Mouse (Mus musculus): Measurements from ENCODE around the gene Lck.
"Not testable (repeated sequence)": the region's sequence is repeated elsewhere in the genome, so short reads cannot be mapped to it uniquely, and the experiment has no call there.

Lck gene

DNA sequence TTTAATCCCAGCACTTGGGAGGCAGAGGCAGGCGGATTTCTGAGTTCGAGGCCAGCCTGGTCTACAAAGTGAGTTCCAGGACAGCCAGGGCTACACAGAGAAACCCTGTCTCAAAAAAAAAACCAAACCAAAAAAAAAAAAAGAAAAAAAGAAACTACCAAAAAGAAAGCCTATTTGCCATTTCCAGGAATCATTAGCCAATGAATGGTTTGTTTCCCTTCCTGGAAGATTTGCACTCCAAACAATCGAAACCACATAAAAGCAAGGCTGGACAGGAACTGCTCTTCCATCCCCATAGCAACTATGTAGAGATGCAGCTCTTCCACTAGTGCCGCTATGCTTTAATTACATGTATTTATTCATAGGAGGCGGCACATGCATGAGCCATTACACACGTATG is 18.9 kb downstream of the Lck start:
- not testable (repeated sequence) for DNase-seq

- no peak for DNase-seq
Observed at GRCm38 (mm10) chr4:129550295-129550694, 23.1 kb downstream of the Lck start.

GRCm38 (mm10) chr4:129549306-129549705 is 24.1 kb downstream of the Lck start:
- no peak for DNase-seq

- DNase-seq: not testable (repeated sequence)
Observed at GRCm38 (mm10) chr4:129547631-129548030, 25.8 kb downstream of the Lck start.

- DNase-seq: no peak
Observed at GRCm38 (mm10) chr4:129544106-129544505, 29.3 kb downstream of the Lck start.

DNA sequence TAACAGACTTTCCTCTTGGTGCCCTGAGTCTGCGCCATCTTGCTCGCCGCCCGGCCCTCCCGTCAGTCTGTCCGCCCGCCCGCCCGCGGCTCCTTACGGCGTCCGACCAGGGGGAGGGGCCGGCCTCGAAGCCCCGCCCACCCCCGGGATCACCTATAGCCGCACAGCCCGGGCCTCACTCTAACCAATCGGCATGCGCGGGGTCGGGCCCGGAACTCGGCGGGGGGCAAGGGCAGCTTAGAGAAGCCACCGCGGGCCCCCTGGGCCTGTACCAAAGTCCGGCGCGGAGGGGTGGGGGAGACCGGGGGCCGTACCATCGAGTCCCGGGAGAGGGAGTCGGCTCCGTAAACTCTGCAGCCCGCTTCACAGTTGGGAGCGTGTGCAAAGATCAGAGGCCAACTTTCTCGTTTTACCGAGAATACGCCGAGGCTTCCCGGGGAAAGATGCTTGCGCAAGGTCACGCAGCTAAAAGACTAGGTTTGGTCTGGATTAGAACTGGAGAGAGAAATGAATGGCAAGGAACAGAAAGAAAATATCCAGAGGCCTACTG is 30.8 kb downstream of the Lck start, which contains the start of gene Hdac1:
Gene Hdac1, minus strand, starts transcription at position 122 of the 550 bp plus-strand sequence.
- peak; percentile 98 to 99 for DNase-seq

DNA sequence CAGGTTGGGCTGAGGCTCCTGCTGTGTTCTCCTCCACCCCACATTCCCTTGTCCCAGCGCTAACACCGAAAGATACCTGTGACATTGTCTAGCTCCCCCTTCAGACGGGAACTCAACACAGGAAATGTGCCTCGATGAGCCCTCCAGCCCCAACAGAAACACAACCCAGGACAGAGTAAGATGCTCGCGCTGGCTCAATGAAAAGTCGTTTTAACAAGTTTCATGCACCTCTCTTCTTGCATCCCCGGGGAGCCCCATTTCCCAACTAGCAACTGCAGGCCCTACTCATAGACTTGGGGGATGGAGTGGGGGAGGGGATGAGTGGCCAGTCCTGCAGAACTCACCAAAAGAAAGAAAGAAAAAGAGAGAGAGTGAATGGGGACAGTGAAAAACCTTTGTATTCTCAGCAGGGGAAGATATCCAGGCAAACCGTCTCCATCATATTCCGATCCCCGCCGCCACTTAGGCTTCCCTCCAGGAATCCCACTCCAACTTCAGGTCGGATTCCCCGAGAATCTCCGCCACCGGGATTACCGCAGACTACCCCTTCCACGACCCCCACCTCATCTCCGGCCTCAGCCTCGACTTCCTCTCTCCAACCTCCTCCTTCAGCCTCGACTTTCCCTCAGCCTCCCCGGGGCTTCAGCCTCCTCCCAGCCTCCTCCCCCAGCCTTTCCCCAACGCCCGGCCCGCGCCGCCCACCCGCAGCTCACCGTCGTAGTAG is 31.4 kb downstream of the Lck start:
- DNase-seq: peak; percentile 16 to 26

- peak; percentile 10 to 14 for DNase-seq
Observed at GRCm38 (mm10) chr4:129540012-129540411, 33.4 kb downstream of the Lck start.

DNA sequence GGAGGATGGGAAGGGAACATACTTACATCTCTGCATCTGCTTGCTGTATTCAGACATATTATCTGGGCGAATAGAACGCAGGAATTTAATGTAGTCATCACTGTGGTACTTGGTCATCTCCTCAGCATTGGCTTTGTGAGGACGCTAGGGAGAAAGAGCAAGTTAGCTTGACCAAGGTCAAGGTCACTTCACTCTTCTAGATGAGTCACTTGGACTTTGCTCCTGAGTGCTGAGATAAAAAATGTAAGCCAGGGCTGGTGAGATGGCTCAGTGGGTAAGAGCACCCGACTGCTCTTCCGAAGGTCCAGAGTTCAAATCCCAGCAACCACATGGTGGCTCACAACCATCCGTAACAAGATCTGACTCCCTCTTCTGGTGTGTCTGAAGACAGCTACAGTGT is 44.5 kb downstream of the Lck start:
- DNase-seq: not testable (repeated sequence)

GRCm38 (mm10) chr4:129525889-129526288 is 47.6 kb downstream of the Lck start:
- DNase-seq: no peak

GRCm38 (mm10) chr4:129525338-129525737 is 48.1 kb downstream of the Lck start:
- no peak for DNase-seq

DNA sequence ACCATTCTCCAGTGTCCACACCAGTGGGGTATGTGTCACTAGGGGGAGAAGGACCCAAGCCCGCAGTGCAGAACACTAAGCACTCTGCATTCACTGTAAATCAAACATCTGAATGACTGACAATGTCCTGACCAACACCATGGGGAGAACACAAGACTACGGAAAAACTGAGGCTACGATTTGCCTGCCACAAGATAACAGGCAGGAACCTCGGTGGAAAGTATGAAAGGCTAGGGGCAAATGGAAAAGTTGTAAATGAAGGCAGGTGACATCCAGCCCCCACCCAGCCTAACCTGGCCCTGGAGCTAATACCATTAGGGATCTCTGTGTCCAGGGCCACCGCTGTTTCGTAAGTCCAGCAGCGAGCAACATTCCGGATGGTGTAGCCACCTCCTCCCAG is 54.9 kb downstream of the Lck start:
- DNase-seq: no peak

DNA sequence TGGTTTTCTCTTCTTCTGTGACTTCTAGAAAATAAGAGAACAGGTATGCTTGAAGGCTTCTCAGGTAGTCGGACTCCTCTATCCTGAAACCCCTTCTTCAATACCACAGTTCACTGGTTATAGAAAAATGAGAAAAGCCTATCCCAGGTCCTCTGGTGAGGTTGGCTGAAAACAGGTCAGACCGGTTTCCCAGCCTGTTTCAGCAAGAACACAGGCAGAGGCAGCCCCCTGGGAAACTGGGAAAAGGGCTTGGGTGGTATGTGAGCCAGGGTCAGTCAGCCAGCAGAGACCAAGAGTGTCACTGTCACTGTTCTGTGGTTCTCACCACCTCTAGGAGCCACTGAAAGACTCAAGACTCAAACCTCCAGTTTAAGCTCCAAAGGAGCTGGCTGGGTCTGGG is 56.5 kb downstream of the Lck start:
- DNase-seq: no peak

DNA sequence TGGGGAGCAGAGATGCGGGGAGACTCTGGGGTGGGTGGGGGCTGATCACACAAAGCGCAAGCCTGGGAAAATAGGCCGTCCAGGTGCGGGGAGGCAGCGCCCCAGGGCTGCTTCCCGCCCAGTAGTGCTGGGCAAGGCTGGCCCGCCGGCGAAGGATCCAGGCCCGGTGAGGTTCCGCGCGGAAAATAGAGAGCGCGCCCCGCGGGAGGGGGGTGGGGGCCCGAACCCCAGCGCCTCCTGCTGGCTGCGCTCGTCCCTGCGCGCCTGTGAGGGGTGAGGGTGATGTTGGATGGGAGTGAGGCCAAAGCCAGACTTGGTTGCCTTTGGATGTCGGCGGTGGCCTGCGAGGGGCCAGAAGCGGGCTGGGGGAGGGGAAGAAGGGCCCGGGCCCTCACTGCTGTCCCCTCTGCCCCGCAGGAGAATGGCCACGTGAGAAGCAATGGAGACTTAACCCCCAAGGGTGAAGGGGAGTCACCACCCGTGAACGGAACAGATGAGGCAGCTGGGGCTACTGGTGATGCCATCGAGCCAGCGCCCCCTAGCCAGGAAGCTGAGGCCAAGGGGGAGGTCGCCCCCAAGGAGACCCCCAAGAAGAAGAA is 59.0 kb downstream of the Lck start:
- DNase-seq: no peak

- no peak for DNase-seq
Observed at GRCm38 (mm10) chr4:129513891-129514290, 59.5 kb downstream of the Lck start.

DNA sequence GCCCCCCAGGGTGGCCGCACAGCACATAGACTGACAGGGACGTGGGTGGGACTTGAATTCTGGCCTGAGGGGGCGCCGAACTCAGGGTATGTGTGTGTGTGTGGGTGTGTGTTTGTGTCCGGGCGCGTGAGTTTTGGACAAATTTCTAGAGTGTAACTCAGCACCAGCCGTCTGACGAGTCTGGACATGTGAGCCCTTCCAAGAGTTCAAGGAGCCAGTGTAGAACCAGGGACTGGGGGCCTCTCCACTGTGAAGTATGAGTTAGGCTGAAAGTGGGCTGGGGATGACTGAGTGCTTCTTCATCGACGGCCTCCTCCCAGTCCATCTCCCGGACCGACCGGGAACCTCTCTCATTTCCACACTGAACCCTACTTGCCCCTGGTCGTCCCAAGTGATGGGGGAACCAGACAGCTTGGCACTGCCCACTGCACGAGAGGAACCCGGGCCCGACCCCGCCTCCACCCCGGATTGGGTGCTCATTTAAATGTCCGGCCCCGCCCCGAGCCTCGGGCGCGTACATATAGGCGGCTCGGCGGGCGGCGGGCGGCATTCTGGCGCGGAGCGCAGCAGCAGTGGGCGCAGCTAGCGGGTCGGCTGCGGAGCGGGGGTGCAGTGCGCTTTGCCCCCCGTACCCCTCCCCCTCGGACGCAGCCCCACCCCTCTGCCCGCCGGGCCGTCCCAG is 60.2 kb downstream of the Lck start, which contains the start of gene Marcksl1:
Gene Marcksl1, plus strand, starts transcription at position 496 of the 682 bp plus-strand sequence.
- DNase-seq: peak; percentile 16 to 32

DNA sequence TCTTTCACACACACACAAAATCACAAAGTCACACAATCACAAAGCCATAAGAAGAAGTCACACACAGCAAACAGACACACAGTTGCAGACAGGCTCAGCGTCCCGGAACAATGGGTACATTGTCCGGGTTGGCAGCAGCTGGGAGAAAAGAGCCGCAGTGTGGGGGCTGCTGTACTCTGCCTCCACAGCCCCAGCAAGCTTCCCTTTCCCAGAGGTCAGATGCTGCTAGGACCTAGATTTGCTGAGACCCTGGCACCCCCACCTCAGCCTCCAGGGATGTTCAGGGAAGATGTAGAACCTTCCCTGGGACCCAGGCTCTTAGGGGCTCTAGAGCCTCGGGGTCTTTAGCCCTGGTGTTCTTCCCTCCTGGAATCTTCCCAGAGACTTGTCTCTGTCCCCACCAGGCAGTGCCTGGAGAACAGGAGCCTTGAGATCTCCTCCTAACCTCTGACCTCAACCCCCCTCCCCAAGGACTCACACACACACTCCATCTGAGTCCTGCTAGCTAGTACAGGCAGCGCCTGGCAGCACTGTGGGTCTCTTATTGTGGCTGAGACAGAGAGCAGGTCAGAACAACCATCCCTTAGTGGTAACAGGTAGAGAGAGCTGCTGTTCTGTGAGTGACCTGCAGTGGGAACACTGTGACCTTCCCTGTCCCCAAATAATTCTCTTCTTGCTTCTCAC is 61.9 kb downstream of the Lck start:
- no peak for DNase-seq

GRCm38 (mm10) chr4:129510723-129511412 is 62.6 kb downstream of the Lck start:
- DNase-seq: no peak

GRCm38 (mm10) chr4:129509650-129510049 is 63.8 kb downstream of the Lck start:
- DNase-seq: no peak

- no peak for DNase-seq
Observed at GRCm38 (mm10) chr4:129508834-129509600, 64.4 kb downstream of the Lck start.

GRCm38 (mm10) chr4:129508237-129508515 is 65.3 kb downstream of the Lck start:
- no peak for DNase-seq
